Mouse (Mus musculus) lung, adult 2 months (tissue): ENCODE data around the gene Hhatl.

Source experiments
- CTCF ChIP-seq: fragments of 200-500 bp; IDR thresholded peaks from 2 replicates; pipeline ENCODE4 v1.5.1; 2011; ENCODE audit warnings: mild to moderate bottlenecking, low read length, control low read depth; ENCODE audit not compliant: insufficient read depth
- POLR2A ChIP-seq: fragments of 200-500 bp; IDR thresholded peaks from 2 replicates; pipeline ENCODE4 v1.6.1; 2011; ENCODE audit warnings: low read depth, mild to moderate bottlenecking, control low read depth, low read length, borderline replicate concordance; ENCODE audit errors: extremely low read depth

DNA sequence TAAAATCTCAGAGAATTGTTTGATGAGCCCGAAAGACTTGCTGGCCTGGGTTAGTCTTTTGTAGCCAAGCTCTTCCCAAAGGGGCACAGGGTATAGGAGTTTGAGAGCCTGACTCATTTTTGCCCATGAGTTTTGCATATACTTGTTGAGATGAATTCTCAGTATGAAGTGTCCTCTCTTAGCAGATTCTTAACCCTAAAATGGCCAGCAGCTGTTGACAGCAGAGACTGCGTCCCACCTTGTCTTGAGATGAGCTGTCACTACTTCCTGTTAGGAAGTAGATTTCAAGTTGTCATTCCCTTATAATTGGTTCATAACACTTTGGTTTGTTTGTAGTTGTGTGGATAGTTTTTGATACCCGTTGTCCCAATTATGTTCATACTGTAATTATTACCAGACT lies 51.1 kb downstream of the Hhatl start:
- TF ChIP-seq POLR2A (no peak), CTCF (no peak)
